Mouse (Mus musculus) intestine, embryonic 16.5 days (tissue): Measurements from ENCODE around the gene Gm20388. TPM values are rescaled to one million over a fixed set of nuclear protein-coding genes. Genes with fewer than 3 reads are reported as not detected.
"Not testable (repeated sequence)": the region's sequence is repeated elsewhere in the genome, so short reads cannot be mapped to it uniquely, and the experiment has no call there.

ENCODE experiments used
- ATAC-seq: fragments of 200-750 bp; cut with Nextera tagmentation; 2 replicates; pipeline ENCODE4 v1.8.0; 2017; ENCODE audit warnings: moderate TSS enrichment, moderate library complexity
- H3K27ac ChIP-seq: fragments of 300-500 bp; sonication (generic); 2 replicates; pipeline ENCODE4 v1.5.1; 2014; ENCODE audit warnings: mild to moderate bottlenecking, low read length
- H3K27me3 ChIP-seq: fragments of 300-500 bp; sonication (generic); replicated peaks from 2 replicates; pipeline ENCODE4 v1.6.1; 2014; ENCODE audit warnings: low read length, control low read depth, mixed read lengths; ENCODE audit not compliant: control insufficient read depth, insufficient read depth
- H3K36me3 ChIP-seq: fragments of 300-500 bp; sonication (generic); 2 replicates; pipeline ENCODE4 v1.6.1; 2014; ENCODE audit warnings: low read length, control low read depth; ENCODE audit not compliant: control insufficient read depth, insufficient read depth
- H3K4me1 ChIP-seq: fragments of 300-500 bp; sonication (generic); 2 replicates; pipeline ENCODE4 v1.6.1; 2014; ENCODE audit warnings: low read length, control low read depth, mixed read lengths; ENCODE audit not compliant: control insufficient read depth, insufficient read depth
- H3K4me2 ChIP-seq: fragments of 300-500 bp; sonication (generic); 2 replicates; pipeline ENCODE4 v1.6.1; 2014; ENCODE audit warnings: low read depth, low read length, control low read depth
- H3K4me3 ChIP-seq: fragments of 300-500 bp; sonication (generic); 2 replicates; pipeline ENCODE4 v1.5.1; 2014; ENCODE audit warnings: mild to moderate bottlenecking, low read length
- H3K9ac ChIP-seq: fragments of 300-500 bp; sonication (generic); 2 replicates; pipeline ENCODE4 v1.6.1; 2014; ENCODE audit warnings: low read depth, low read length
- H3K9me3 ChIP-seq: fragments of 300-500 bp; sonication (generic); 2 replicates; pipeline ENCODE4 v1.6.1; 2016; ENCODE audit warnings: low read length, control low read depth; ENCODE audit not compliant: control insufficient read depth
- WGBS: fragments of 180-500 bp; shearing (Covaris S2); extraction: QIAGEN DNeasy Blood & Tissue Kit; methylation state at CpG from one replicate; pipeline ENCODE4 v1.1.7; 2014; 5-methylcytosine and 5-hydroxymethylcytosine counted together
- polyA plus RNA-seq: library from polyadenylated mRNA; unstranded; fragments of >200 nt; fragmentation: Nextera tagmentation; extraction: Ambion mirVana; gene quantifications from 2 replicates; pipeline ENCODE4 v1.2.1, GENCODE M21; 2015

Gm20388 gene
- polyA plus RNA-seq, 1 experiment from 2014 or later: 5.8 TPM

DNA sequence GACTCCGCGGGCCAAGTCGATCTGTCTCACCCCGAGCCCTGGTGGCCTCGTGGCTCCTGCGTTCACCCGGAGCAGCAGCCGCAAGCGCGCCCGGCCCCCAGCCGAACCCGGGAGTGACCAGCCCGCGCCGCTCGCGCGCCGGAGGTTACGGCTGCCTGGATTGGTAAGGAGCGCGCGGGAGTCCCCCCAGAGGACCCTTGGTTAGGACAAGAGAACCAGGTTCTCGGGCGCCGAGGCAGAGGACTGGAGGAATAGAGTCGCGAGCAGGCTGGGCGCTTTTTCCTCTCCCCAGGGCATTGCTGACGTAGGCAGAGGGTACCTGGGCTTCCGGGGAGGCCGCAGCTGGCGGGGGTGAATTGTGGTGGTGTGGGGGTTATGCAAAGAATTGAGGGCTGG is 2657.5 kb downstream of the Gm20388 start:
- peaks cover 34% of the 10 kb centered on the region for H3K4me1 ChIP-seq

DNA sequence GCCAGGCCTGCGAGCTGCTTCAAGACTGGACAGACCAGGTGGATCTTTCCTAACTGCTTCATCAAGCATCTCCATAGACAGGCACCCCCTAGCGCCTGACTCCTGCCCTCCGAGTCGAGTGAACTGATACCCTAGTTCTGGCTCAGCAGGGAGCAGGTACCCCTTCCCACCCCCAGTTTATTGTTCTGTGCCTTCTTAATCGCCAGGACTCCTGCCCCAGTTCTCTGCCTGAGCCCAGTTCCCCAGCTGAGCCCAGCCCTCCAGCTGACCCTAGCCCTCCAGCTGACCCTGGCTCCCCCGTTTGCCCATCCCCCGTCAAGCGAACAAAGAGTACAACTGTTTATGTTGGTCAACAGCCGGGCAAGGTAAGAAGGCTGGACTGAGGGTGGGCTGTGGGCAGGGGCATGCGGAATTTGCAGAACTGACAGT is 2658.3 kb downstream of the Gm20388 start:
- Histone ChIP-seq H3K9ac (peak overlapping the region; percentile 96), H3K36me3 (peaks cover 25% of the 10 kb centered on the region; the same call in 1 of the 2 replicates), H3K27me3 (no peaks in the 10 kb centered on the region), H3K9me3 (no peaks in the 10 kb centered on the region), H3K4me1 (peaks cover 39% of the 10 kb centered on the region), H3K4me3 (peak overlapping the region; percentile 92), H3K4me2 (peak overlapping the region; percentile 66), H3K27ac (peak overlapping the region; percentile 2; the same call in 1 of the 2 replicates)
- no peak for ATAC-seq
- WGBS: 7% methylated on average over 10 of the region's 10 CpGs

More for the DNA sequence above, 2657.5 kb downstream of the Gm20388 start:
- H3K27me3 ChIP-seq: no peaks in the 10 kb centered on the region
- WGBS: under 1% methylated on average over 34 of the region's 34 CpGs
- H3K9me3 ChIP-seq: no peaks in the 10 kb centered on the region
- H3K36me3 ChIP-seq: peaks cover 25% of the 10 kb centered on the region; the same call in 1 of the 2 replicates
- H3K4me3 ChIP-seq: peak overlapping the region; percentile 92
- H3K4me2 ChIP-seq: peak overlapping the region; percentile 66
- H3K27ac ChIP-seq: peak overlapping the region; percentile 89
- peak overlapping the region; percentile 96 for H3K9ac ChIP-seq
- ATAC-seq: peak; percentile 61

DNA sequence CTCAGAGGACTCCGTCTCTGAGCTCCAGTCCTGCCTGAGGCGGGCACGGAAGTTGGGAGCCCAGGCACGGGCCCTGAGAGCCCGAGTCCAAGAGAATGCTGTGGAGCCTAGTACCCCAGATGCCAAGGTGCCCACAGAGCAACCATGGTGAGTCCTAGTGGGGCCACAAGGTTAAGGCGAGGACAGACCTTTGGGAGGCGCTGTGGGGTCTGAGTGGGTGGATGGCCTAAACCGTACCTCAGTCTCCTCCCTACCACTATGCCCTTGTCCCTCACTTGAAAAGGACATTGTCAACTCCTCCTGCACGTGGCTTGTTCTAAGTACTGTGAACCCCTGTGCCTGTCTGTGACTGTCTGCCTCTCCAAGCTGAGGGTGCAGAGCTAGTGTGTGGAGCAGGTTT is 2658.7 kb downstream of the Gm20388 start:
- H3K4me1 ChIP-seq: peaks cover 39% of the 10 kb centered on the region
- no peaks in the 10 kb centered on the region for H3K9me3 ChIP-seq
- no peaks in the 10 kb centered on the region for H3K27me3 ChIP-seq
- H3K27ac ChIP-seq: peak overlapping the region; percentile 2; the same call in 1 of the 2 replicates
- peak overlapping the region; percentile 66 for H3K4me2 ChIP-seq
- peaks cover 25% of the 10 kb centered on the region; the same call in 1 of the 2 replicates for H3K36me3 ChIP-seq
- H3K4me3 ChIP-seq: peak overlapping the region; percentile 92
- H3K9ac ChIP-seq: peak overlapping the region; percentile 96
- 62% methylated on average over 9 of the region's 9 CpGs for WGBS
- ATAC-seq: no peak

DNA sequence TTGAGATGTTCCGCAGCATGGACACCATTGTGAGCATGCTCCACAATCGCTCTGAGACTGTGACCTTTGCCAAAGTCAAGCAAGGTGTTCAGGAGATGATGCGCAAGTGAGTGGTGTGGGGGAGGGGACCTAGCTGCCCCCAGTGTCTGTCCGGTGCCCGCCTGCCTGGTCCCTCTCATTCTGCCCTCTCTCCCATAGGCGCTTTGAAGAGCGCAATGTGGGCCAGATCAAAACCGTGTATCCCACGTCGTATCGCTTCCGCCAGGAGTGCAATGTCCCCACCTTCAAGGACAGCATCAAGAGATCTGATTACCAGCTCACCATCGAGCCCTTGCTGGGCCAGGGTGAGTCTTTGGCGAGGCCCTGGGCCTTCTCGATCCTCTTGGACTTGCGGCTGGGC is 2659.4 kb downstream of the Gm20388 start:
- no peak overlapping the region for H3K4me2 ChIP-seq
- H3K9me3 ChIP-seq: no peaks in the 10 kb centered on the region
- no peak for ATAC-seq
- peaks cover 25% of the 10 kb centered on the region; the same call in 1 of the 2 replicates for H3K36me3 ChIP-seq
- no peaks in the 10 kb centered on the region for H3K27me3 ChIP-seq
- WGBS: 96% methylated on average over 16 of the region's 16 CpGs
- no peak overlapping the region for H3K27ac ChIP-seq
- peaks cover 43% of the 10 kb centered on the region for H3K4me1 ChIP-seq
- no peak overlapping the region for H3K4me3 ChIP-seq
- H3K9ac ChIP-seq: no peak overlapping the region

- H3K9me3 ChIP-seq: no peaks in the 10 kb centered on the region
- no peak for ATAC-seq
- H3K27ac ChIP-seq: no peak overlapping the region
- H3K36me3 ChIP-seq: peaks cover 25% of the 10 kb centered on the region; the same call in 1 of the 2 replicates
- no peaks in the 10 kb centered on the region for H3K27me3 ChIP-seq
- peaks cover 50% of the 10 kb centered on the region for H3K4me1 ChIP-seq
- no peak overlapping the region for H3K4me2 ChIP-seq
- WGBS: 92% methylated on average over 11 of the region's 11 CpGs
- H3K4me3 ChIP-seq: no peak overlapping the region
- no peak overlapping the region; the same call in 1 of the 2 replicates for H3K9ac ChIP-seq
Measured at GRCm38 (mm10) chr8:122571153-122571552, 2660.5 kb downstream of the Gm20388 start.

GRCm38 (mm10) chr8:122571750-122572267 is 2661.2 kb downstream of the Gm20388 start:
- Histone ChIP-seq H3K27me3 (no peaks in the 10 kb centered on the region), H3K9me3 (no peaks in the 10 kb centered on the region), H3K27ac (no peak overlapping the region), H3K9ac (peak overlapping the region; percentile 0; the same call in 1 of the 2 replicates), H3K4me2 (no peak overlapping the region), H3K4me3 (no peak overlapping the region), H3K36me3 (peaks cover 25% of the 10 kb centered on the region; the same call in 1 of the 2 replicates), H3K4me1 (peaks cover 44% of the 10 kb centered on the region)
- ATAC-seq: no peak
- 91% methylated on average over 17 of the region's 17 CpGs for WGBS

GRCm38 (mm10) chr8:122572751-122573150 is 2662.1 kb downstream of the Gm20388 start:
- Histone ChIP-seq H3K27me3 (no peaks in the 10 kb centered on the region), H3K9ac (no peak overlapping the region), H3K27ac (peak overlapping the region; percentile 23), H3K4me3 (no peak overlapping the region), H3K4me1 (peaks cover 45% of the 10 kb centered on the region), H3K4me2 (no peak overlapping the region), H3K36me3 (peaks cover 25% of the 10 kb centered on the region; the same call in 1 of the 2 replicates), H3K9me3 (no peaks in the 10 kb centered on the region)
- WGBS: 83% methylated on average over 3 of the region's 3 CpGs
- ATAC-seq: no peak

GRCm38 (mm10) chr8:122573176-122573575 is 2662.5 kb downstream of the Gm20388 start:
- H3K27me3 ChIP-seq, H3K9me3 ChIP-seq, H3K9ac ChIP-seq, H3K4me2 ChIP-seq, ATAC-seq, H3K4me3 ChIP-seq: not testable (repeated sequence)
- H3K4me1 ChIP-seq: peaks cover 45% of the 10 kb centered on the region
- peaks cover 25% of the 10 kb centered on the region; the same call in 1 of the 2 replicates for H3K36me3 ChIP-seq
- peak overlapping the region; percentile 94; the same call in 1 of the 2 replicates for H3K27ac ChIP-seq
- WGBS: 45% methylated on average over 4 of the region's 4 CpGs

DNA sequence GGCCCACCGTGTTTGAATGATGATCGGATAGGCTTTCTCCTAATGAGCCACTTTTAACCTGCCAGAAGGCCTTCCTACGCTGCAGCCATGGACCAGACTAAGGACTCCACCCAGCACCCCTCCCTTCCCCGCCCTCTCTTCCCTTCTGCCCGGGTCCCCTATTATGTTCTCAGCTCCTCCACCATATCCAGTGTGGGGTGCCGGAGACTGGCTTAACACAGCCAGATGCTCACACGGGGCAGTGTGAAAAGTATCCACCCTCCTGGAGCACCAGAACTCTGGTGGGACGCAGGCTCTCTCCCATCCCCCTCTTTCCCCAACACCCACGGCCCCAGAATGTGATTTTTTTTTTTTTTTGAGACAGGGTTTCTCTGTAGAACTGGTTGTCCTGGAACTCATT is 2662.9 kb downstream of the Gm20388 start:
- 55% methylated on average over 9 of the region's 9 CpGs for WGBS
- no peak overlapping the region for H3K4me3 ChIP-seq
- peaks cover 25% of the 10 kb centered on the region; the same call in 1 of the 2 replicates for H3K36me3 ChIP-seq
- peak overlapping the region; percentile 94 for H3K27ac ChIP-seq
- no peak overlapping the region for H3K4me2 ChIP-seq
- no peaks in the 10 kb centered on the region for H3K9me3 ChIP-seq
- ATAC-seq: no peak
- H3K9ac ChIP-seq: peak overlapping the region; percentile 33
- H3K4me1 ChIP-seq: peaks cover 45% of the 10 kb centered on the region
- H3K27me3 ChIP-seq: no peaks in the 10 kb centered on the region
